Mouse (Mus musculus) heart, postnatal 10 days (tissue): ENCODE measurements at regions not wholly inside any gene's neighbourhood (a gene's known extent, or its start where the extent isn't known, plus 50 kb on each side); places are given as distances from the start of the nearest gene placed in this dataset.
"Not testable (repeated sequence)": the region's sequence is repeated elsewhere in the genome, so short reads cannot be mapped to it uniquely, and the experiment has no call there.

Experiments used
- DNase-seq, 2 experiments: peaks; one replicate each; pipeline ENCODE4 v3.0.0; 2021
- intact Hi-C: fragments of 180-260 bp; cut with DNase I; formaldehyde crosslinking; loops from one replicate; pipeline ENCODE4 v1.15.1; 2025

DNA sequence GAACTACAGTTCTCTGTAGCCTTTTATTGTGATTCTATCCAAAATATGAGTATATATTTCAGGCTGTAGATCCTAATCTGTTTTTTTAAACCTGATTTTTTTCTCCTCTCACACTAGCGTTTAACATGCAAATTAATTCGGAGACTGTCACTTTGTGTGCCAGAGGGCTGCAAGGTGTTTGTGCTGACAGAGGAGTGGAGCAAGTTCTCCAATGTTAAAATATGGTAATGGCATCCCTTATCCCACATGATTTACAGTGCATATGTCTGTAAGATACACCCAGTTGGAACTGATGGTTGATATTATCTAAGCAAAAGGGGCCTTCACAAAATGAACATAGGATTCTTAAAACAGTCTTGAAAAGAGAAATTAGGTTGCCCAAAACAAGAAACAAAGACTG lies 90.1 kb upstream of the Hdac2 start:
- DNase-seq: no peak
- intact Hi-C loops: no loop called here

DNA sequence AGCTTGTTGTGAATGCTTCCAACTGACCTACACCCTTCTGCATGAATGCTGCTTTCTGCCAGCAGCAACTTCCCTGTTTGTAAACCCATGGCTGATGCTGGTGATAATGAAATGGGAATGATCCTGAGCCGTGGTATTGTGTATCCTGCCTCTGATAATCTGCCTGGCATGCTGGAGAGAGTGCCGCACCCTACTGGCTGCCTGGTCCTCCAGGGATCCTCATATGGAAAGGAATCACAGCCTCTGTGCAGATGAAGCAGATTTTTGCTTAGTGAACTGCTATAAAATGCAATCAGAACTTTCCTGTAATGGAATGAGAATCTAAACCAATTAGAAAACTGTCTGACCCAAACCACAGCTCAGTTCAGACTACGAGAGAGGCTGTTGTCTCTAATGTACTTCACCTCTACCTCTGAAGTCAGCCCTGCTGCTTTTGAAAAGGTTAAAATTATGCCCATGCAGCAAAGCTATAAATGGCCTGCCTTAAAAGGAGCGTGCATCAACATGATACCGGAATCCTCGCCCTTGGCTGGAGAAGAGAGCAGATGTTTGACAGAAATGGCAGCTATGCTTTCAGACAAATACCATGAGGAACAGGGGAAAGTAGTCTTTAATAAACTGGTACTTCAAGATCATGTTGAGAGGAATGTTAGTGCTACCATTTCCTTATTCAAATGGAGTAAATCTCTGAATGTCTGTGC lies 76.3 kb upstream of the Hdac2 start:
- DNase-seq: peak; percentile 10 to 29
- intact Hi-C loops: no loop called here

DNA sequence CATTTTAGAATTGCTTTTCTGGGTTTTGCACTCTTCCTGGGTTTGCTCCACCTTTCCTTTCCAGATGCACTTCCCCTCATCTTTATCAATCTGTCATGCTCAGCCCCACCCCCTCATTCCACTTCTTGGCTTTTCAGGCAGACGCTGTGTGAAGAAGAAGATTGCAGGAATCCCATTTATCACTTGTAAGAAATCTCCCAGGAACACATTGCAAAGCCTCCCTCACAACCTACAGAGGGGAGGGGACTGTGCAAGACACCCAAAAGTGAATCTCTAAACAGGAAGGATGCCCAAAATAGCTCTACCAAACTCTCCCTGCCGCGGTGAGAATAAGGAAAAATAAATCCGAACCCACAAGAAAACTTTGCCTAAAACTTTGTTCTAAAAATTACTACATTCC lies 65.5 kb upstream of the Hdac2 start:
- no peak for DNase-seq
- intact Hi-C loops: no loop called here

DNA sequence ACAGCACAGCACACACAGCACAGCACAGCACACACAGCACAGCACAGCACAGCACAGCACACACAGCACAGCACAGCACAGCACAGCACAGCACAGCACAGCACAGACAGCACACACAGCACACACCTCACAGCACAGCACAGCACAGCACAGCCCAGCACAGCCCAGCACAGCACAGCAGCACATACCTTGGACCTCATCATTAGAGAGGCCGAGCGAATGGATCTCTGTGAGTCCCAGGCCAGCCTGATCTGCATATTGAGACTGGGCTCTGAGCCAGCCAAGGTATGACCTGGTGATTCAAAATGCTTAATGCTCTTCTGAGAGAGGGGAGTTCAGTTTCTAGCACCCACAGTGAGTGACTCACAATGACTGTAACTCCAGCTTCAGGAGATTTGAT lies 56.3 kb upstream of the Hdac2 start:
- intact Hi-C loops: not testable (repeated sequence)

DNA sequence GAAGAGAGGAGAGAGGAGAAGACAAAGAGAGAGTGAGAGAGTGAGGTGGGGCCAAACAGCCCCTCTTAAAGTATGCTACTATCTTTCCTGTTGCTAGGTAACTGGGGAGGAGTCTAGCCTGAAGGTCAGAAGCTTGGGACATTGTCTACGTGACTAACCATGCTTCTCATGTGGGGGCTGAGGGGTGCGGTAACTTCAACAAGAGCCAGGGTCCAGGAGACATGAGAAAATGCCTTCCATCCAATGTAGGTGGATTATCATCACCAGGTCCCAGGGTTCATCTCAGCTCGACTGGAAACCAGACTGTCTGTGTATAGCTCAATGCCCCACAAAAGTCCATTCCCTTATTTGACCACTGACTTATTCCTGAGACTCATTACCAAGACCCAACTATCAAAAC lies 50.6 kb upstream of the Hdac2 start:
- intact Hi-C loops: no loop called here
- no peak for DNase-seq

More for the DNA sequence above, 56.3 kb upstream of the Hdac2 start:
- DNase-seq: not testable (repeated sequence)

DNA sequence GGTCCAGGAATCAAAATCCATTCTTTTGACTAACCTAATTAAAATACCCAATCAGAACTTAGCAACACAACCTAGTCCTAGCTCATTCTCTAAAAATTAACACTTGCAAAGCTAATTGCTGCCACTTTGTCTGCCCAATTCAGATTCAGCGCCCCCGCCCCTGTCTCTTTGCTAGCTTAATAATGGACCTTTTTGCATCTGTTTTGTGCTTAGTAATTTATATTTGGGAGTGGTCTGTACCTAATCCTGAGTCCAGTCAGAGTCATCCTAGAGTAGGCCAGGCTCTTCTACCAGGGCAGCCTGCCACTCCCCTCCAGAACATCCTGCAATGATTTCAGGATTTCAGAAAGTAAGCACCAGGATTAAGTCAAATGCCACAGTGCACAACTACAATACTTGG lies 50.2 kb upstream of the Hdac2 start:
- DNase-seq: no peak
- intact Hi-C loops: no loop called here
